Mouse (Mus musculus) gastrocnemius, postnatal 36 days (tissue): ENCODE data around the gene Cxcl1. TPM values are rescaled to one million over a fixed set of nuclear protein-coding genes. Genes with fewer than 3 reads are reported as not detected.

Experiments
- DNase-seq, 2 experiments: peaks; one replicate each; pipeline ENCODE4 v3.0.0; 2022
- intact Hi-C: fragments of 180-260 bp; cut with DNase I; formaldehyde crosslinking; loops from one replicate; pipeline ENCODE4 v1.15.1; 2025
- total RNA-seq, 2 experiments: library from RNA; stranded (reverse); gene quantifications; 2 replicates each; pipeline ENCODE4 v1.2.3; 2021

Cxcl1 gene
- total RNA-seq, 2 experiments from 2014 or later = 0.36 TPM; not detected in 1

DNA sequence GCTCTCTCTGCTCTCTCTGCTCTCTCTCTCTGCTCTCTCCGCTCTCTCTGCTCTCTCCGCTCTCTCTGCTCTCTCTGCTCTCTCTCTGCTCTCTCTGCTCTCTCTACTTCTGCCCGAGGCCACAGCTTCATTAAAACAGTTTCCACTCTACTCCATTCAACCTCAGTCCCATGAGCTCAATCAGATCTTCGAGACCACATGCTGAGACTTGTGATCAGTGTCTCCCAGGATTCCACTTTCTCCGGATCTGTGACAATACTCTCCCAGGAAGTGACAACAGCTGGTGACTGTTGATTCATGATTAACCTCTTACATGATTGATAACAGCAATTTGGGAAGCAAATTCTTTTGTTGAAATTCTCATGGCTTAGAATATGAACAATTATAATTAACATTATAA, 8.9 kb upstream of the Cxcl1 start:
- DNase-seq = no peak
- intact Hi-C loops = no loop called here

GRCm38 (mm10) chr5:90884628-90885242, 6.3 kb upstream of the Cxcl1 start:
- no peak for DNase-seq
- intact Hi-C loops = no loop called here

DNA sequence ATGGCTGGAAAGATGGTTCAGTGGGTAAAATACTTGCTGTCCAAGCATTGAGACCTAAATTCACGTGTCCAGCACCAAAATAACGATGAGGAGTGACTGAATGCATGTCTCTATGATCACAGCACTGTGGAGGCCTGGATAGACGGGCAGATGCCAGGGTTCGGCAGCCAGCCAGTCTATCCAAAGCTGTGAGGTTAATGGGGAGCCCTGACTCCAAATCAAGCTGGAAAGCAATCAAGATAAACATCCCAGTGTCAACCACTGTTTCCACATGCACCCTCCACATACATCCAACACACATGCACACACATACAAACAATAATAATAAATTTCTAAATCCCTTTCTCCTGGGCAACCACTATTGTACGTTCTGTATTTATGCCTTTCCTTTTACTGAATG, 2.4 kb upstream of the Cxcl1 start:
- DNase-seq = no peak
- intact Hi-C loops = no loop called here

DNA sequence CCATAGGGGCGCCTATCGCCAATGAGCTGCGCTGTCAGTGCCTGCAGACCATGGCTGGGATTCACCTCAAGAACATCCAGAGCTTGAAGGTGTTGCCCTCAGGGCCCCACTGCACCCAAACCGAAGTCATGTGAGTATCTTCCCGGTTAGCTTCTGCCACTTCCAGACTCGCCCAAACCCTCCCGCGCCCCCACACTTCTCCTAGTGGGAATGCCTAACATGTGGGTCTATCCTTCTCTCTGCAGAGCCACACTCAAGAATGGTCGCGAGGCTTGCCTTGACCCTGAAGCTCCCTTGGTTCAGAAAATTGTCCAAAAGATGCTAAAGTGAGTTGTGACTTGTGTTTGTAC, 398 bp downstream of the Cxcl1 start:
- intact Hi-C loops = no loop called here

GRCm38 (mm10) chr5:90894231-90894630, 3.2 kb downstream of the Cxcl1 start:
- intact Hi-C loops = no loop called here
- no peak for DNase-seq

More for the DNA sequence above, 398 bp downstream of the Cxcl1 start:
- no peak for DNase-seq

GRCm38 (mm10) chr5:90897429-90897828, 6.4 kb downstream of the Cxcl1 start:
- intact Hi-C loops = no loop called here
- no peak for DNase-seq

GRCm38 (mm10) chr5:90899308-90899707, 8.3 kb downstream of the Cxcl1 start:
- DNase-seq = no peak
- intact Hi-C loops = no loop called here

DNA sequence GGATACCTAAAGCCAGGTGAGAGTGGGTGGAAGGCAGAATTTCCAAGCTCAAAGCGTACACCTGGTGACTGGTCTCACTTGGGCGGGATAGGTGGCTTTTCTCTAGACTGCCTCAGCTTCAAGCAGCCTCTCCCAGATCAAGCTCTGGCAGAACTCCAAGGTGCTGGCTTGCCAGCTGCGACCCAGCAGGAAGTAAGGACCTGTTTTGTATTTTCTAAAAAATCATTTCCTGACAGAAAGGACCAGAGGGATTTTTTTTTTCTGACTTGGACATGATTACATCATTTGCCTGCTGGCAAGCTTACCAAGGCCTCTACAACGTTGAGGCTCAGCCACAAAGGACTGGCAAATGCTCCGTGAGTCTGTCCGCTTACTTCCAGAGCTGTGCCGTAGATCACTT, 9.1 kb downstream of the Cxcl1 start:
- DNase-seq = peak in 1 of 2 experiments; percentile 39
- intact Hi-C loops = no loop called here

GRCm38 (mm10) chr5:90900688-90901087, 9.6 kb downstream of the Cxcl1 start:
- intact Hi-C loops = no loop called here
- no peak for DNase-seq

- no peak for DNase-seq
- intact Hi-C loops = no loop called here
Measured at GRCm38 (mm10) chr5:90902380-90903260, 11.6 kb downstream of the Cxcl1 start.

DNA sequence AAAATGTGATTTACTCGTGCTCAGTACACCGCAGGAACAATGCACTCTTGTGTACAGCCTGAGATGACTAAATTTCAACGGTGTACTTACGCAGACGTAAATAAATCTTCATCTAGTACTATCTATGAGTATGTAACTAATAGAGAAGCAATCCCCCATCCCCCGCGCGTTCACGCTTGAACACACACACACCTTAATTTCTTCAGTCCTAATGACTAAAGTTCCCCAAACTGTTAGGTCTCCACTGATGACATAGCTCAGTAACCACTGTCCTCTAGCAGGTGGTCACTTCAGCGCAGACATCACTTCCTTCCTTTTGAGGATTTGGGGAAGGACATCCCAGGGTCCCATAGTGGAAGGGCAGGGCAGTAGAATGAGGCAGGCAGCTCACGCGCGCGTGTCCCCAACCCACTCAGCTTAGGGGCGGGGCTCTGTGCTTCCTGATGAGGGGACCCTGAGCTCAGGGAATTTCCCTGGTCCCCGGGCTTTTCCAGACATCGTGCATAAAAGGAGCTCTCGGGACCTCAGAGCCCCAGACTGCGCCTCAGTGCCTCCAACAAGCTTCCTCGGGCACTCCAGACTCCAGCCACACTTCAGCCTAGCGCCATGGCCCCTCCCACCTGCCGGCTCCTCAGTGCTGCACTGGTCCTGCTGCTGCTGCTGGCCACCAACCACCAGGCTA, 12.4 kb downstream of the Cxcl1 start, which contains the start of gene Cxcl2:
Gene Cxcl2, plus strand, starts transcription at position 533 of the 682 bp plus-strand sequence.
- no peak for DNase-seq
- intact Hi-C loops = no loop called here

DNA sequence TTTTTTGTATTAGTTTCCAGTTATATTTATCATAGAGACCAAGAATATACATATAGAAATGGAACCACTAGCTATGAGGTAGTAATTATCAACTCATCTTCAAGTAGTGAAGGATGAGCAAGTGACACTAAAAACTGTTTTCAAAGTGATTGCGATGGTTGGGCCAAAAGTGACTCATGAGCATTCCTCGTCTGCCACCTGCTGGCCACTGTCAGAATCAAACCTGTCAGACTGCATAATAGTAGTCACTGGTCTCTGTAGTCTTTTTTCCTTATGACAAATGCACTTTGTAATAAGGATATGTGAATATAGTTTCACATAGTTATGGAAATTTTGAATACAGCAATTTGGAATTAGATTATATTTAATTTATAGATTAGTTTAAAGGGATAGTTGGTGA, 17.9 kb downstream of the Cxcl1 start:
- intact Hi-C loops = loop anchor here (2.0 kb wide), 1 partner anchor 246 kb away; no protein-coding TSS in a partner anchor
- DNase-seq = peak; percentile 22 to 61

DNA sequence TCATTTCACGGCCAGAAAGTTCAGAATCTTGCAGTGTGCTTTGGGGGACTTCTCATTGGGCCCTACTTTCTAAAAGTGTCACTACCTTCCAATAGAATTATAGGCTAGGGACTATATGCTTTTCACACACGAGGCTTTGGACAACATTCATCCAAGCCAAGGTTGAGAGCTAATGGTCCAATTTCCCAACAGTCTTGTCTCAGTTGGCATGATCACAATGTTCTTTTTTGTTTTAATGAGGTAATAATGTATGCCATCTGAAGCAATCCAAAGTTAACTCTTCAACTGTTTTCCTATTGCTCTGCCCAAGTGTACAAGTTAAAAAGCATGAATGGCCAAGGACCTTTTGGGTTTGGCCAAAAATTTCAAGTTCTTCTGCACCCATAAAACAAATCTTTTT, 28.5 kb downstream of the Cxcl1 start:
- intact Hi-C loops = no loop called here
- no peak for DNase-seq

DNA sequence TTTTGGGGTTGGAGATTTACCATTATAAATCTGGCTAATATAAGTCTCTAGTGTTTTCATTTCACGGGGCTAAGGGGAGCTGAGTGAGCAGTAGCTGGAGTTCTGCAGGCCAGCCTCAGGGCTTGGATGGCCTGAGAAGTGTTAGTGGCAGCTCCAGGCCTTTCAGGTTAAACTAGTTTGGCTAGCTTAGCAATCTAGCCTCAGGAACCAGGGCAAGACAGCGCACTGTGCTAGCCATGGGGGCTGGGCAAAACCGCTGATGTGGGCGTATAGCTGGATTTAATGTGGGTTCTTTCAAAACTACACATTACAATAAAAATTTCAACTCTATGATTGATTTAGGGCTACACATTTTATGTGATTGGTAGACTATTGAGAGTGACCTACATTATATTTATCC, 31.9 kb downstream of the Cxcl1 start:
- intact Hi-C loops = loop anchor here (5.0 kb wide), 1 partner anchor 261 kb away; no protein-coding TSS in a partner anchor

GRCm38 (mm10) chr5:90930546-90930945, 39.5 kb downstream of the Cxcl1 start:
- no peak for DNase-seq
- intact Hi-C loops = no loop called here

More for the DNA sequence above, 31.9 kb downstream of the Cxcl1 start:
- no peak for DNase-seq

DNA sequence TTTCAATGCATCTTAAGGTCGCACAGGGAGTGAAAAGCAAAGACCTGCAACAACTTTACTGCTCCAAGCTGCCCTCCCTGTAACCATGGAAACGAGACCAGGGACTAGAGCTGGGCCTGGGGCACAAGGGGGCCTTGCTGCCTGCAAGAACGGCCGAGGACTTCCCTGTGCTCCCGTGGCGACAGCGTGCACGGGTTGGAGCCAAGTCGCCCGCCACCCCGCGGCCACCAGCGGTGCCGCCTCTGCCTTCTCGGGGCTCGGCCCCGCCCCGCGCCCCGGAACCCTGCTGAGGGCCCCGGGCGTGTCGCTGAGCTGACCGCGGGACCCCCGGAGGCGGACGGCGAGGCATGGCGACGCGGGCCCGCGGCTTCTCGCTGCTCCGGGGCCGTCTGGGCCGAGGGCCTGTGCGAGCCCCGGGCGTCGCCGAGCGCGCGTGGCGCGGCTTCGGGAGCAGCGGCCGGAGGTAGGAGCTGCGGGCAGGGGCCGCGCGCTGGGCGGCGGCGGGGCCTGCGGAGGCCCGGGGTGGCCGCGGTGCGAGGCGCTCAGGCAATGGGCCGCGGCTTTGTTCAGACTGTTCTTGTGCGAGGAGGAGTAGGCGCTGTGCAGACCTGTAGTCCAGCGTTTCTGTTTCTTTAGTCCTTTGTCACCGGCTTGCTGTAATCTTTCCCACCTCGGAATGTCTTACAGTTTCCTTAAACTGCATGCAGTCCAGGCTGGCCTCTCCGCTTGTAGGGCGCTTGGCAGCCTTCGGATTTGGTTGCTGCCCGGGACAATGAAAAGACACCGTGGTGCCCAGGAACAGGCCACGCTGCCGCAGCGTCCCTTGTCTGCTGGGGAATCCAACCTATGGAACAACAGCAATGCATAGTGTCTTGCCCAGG, 40.2 kb downstream of the Cxcl1 start, which contains the start of gene Mthfd2l:
Gene Mthfd2l, plus strand, starts transcription at position 147 of the 881 bp plus-strand sequence.
- peak; percentile 79 to 83 for DNase-seq
- intact Hi-C loops = no loop called here

DNA sequence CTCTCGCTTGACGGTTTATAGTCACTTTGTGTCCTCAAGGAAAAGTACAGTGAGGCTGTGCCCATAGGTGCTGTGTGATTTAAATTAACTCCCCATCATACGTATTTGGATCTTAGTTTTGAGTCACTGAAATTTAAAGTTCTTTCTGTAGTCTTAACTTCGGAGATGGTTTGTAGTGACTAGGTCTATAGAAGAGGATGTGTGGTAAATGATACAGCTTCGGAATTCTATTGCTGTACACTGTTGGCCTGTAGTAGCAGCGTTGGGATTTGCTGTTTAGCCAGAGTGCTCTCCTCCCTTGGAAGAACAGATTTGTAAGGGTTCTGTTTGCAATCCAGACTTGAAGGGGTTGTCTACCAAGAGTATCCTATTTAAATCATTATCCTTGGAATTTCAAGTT, 40.9 kb downstream of the Cxcl1 start:
- no peak for DNase-seq
- intact Hi-C loops = no loop called here

- DNase-seq = no peak
- intact Hi-C loops = no loop called here
Measured at GRCm38 (mm10) chr5:90936706-90937105, 45.7 kb downstream of the Cxcl1 start.
